Mouse (Mus musculus): ENCODE results near the gene Supt5.

DNA sequence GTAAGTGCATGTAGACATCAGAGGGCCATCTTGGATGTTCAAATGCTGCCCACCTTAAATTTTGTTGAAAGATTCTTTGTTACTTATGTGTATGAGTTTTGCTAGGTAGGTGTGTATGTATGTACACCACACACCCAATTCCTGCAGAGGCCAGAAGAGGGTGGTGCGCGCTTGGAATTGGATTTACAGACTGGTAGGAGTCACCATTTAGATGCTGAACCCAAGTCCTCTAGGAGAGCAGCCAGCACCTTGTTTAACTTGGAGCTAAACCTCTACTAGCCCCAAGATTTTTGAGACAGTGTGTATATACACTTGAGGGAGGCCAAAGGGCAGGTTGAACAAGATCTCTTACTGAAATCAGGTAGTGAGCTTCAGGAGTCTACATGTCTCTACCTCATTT, 14.7 kb upstream of the Supt5 start:
- no peak for TF ChIP-seq POLR2A (IDR thresholded peaks at IDR 0.05; ENCODE audit: control insufficient read depth, low read depth, low read length)
- no peak for TF ChIP-seq CTCF (IDR thresholded peaks at IDR 0.05; ENCODE audit: control insufficient read depth, insufficient read depth, insufficient replicate concordance, low read depth, low read length)

Data from testis, adult 2 months (tissue).